Mouse (Mus musculus) midbrain, embryonic 16.5 days (tissue): ENCODE measurements at regions not wholly inside any gene's neighbourhood (a gene's known extent, or its start where the extent isn't known, plus 50 kb on each side); places are given as distances from the start of the nearest gene placed in this dataset.

Experiments used
- ATAC-seq: fragments of 200-750 bp; cut with Nextera tagmentation; 2 replicates; pipeline ENCODE4 v1.8.0; 2017; ENCODE audit warnings: moderate TSS enrichment
- H3K27ac ChIP-seq: fragments of 300-500 bp; sonication (generic); 2 replicates; pipeline ENCODE4 v1.5.1; 2014; ENCODE audit warnings: mild to moderate bottlenecking, low read length, mixed read lengths
- H3K27me3 ChIP-seq: fragments of 300-500 bp; sonication (generic); 2 replicates; pipeline ENCODE4 v1.6.1; 2014; ENCODE audit warnings: low read depth, low read length, mixed read lengths; ENCODE audit not compliant: control insufficient read depth, insufficient read depth
- H3K36me3 ChIP-seq: fragments of 300-500 bp; sonication (generic); 2 replicates; pipeline ENCODE4 v1.6.1; 2014; ENCODE audit warnings: mild to moderate bottlenecking, low read length, moderate library complexity, mixed read lengths; ENCODE audit not compliant: control insufficient read depth, insufficient read depth
- H3K4me1 ChIP-seq: fragments of 300-500 bp; sonication (generic); 2 replicates; pipeline ENCODE4 v1.6.1; 2014; ENCODE audit warnings: mild to moderate bottlenecking, low read length, mixed read lengths; ENCODE audit not compliant: control insufficient read depth, insufficient read depth
- H3K4me2 ChIP-seq: fragments of 300-500 bp; sonication (generic); 2 replicates; pipeline ENCODE4 v1.6.1; 2014; ENCODE audit warnings: mild to moderate bottlenecking, low read length, mixed read lengths
- H3K4me3 ChIP-seq: fragments of 300-500 bp; sonication (generic); 2 replicates; pipeline ENCODE4 v1.5.1; 2014; ENCODE audit warnings: low read depth, mild to moderate bottlenecking, low read length, moderate library complexity, mixed read lengths
- H3K9ac ChIP-seq: fragments of 300-500 bp; sonication (generic); 2 replicates; pipeline ENCODE4 v1.6.1; 2014; ENCODE audit warnings: low read depth, low read length, mixed read lengths
- H3K9me3 ChIP-seq: fragments of 300-500 bp; sonication (generic); replicated peaks from 2 replicates; pipeline ENCODE4 v1.6.1; 2014; ENCODE audit warnings: mild to moderate bottlenecking, low read length, mixed read lengths; ENCODE audit not compliant: control insufficient read depth, poor library complexity, severe bottlenecking
- WGBS: fragments of 180-500 bp; shearing (Covaris S2); extraction: QIAGEN DNeasy Blood & Tissue Kit; methylation state at CpG from one replicate; pipeline ENCODE4 v1.1.7; 2014; 5-methylcytosine and 5-hydroxymethylcytosine counted together

- Histone ChIP-seq H3K4me3 (no peak overlapping the region), H3K36me3 (no peaks in the 10 kb centered on the region), H3K9me3 (no peaks in the 10 kb centered on the region), H3K27me3 (no peaks in the 10 kb centered on the region), H3K4me1 (no peaks in the 10 kb centered on the region), H3K9ac (no peak overlapping the region), H3K4me2 (no peak overlapping the region), H3K27ac (no peak overlapping the region)
- WGBS: 87% methylated on average over 2 of the region's 2 CpGs
- no peak for ATAC-seq
Measured at GRCm38 (mm10) chr14:46491182-46491581, 100.7 kb upstream of the Bmp4 start.

- 79% methylated on average over 1 of the region's 1 CpGs for WGBS
- Histone ChIP-seq H3K36me3 (no peaks in the 10 kb centered on the region), H3K9me3 (no peaks in the 10 kb centered on the region), H3K4me1 (no peaks in the 10 kb centered on the region), H3K9ac (no peak overlapping the region), H3K27ac (no peak overlapping the region), H3K4me2 (no peak overlapping the region), H3K27me3 (no peaks in the 10 kb centered on the region), H3K4me3 (no peak overlapping the region)
- no peak for ATAC-seq
Measured at GRCm38 (mm10) chr14:46487551-46487950, 97.1 kb upstream of the Bmp4 start.

- ATAC-seq: no peak
- WGBS: 81% methylated on average over 7 of the region's 7 CpGs
Measured at GRCm38 (mm10) chr14:46480396-46480795, 89.9 kb upstream of the Bmp4 start.

GRCm38 (mm10) chr14:46475945-46476344, 85.5 kb upstream of the Bmp4 start:
- H3K9ac ChIP-seq: no peak overlapping the region
- no peaks in the 10 kb centered on the region for H3K27me3 ChIP-seq
- H3K27ac ChIP-seq: no peak overlapping the region
- WGBS: 62% methylated on average over 1 of the region's 1 CpGs
- H3K36me3 ChIP-seq: no peaks in the 10 kb centered on the region
- no peak overlapping the region for H3K4me2 ChIP-seq
- no peaks in the 10 kb centered on the region for H3K9me3 ChIP-seq
- H3K4me1 ChIP-seq: no peaks in the 10 kb centered on the region
- no peak for ATAC-seq
- H3K4me3 ChIP-seq: no peak overlapping the region

More at GRCm38 (mm10) chr14:46480396-46480795, 89.9 kb upstream of the Bmp4 start:
- H3K27me3 ChIP-seq: no peaks in the 10 kb centered on the region
- H3K9ac ChIP-seq: no peak overlapping the region
- no peaks in the 10 kb centered on the region for H3K4me1 ChIP-seq
- no peaks in the 10 kb centered on the region for H3K36me3 ChIP-seq
- H3K4me3 ChIP-seq: no peak overlapping the region
- H3K4me2 ChIP-seq: no peak overlapping the region
- H3K27ac ChIP-seq: no peak overlapping the region
- no peaks in the 10 kb centered on the region for H3K9me3 ChIP-seq

GRCm38 (mm10) chr14:46462967-46463366, 72.5 kb upstream of the Bmp4 start:
- no peak overlapping the region for H3K4me2 ChIP-seq
- no peak overlapping the region for H3K27ac ChIP-seq
- H3K9me3 ChIP-seq: no peaks in the 10 kb centered on the region
- no peaks in the 10 kb centered on the region for H3K36me3 ChIP-seq
- H3K27me3 ChIP-seq: no peaks in the 10 kb centered on the region
- no peaks in the 10 kb centered on the region for H3K4me1 ChIP-seq
- H3K9ac ChIP-seq: no peak overlapping the region
- ATAC-seq: no peak
- no peak overlapping the region for H3K4me3 ChIP-seq

- H3K9me3 ChIP-seq: no peaks in the 10 kb centered on the region
- H3K4me1 ChIP-seq: no peaks in the 10 kb centered on the region
- no peaks in the 10 kb centered on the region for H3K36me3 ChIP-seq
- H3K9ac ChIP-seq: no peak overlapping the region
- 79% methylated on average over 4 of the region's 4 CpGs for WGBS
- no peak for ATAC-seq
- H3K4me2 ChIP-seq: no peak overlapping the region
- H3K4me3 ChIP-seq: no peak overlapping the region
- H3K27ac ChIP-seq: no peak overlapping the region
- no peaks in the 10 kb centered on the region for H3K27me3 ChIP-seq
Measured at GRCm38 (mm10) chr14:46461960-46462359, 71.5 kb upstream of the Bmp4 start.

- Histone ChIP-seq H3K9me3 (no peaks in the 10 kb centered on the region), H3K27me3 (no peaks in the 10 kb centered on the region), H3K27ac (no peak overlapping the region), H3K4me3 (no peak overlapping the region), H3K9ac (no peak overlapping the region), H3K36me3 (no peaks in the 10 kb centered on the region), H3K4me1 (no peaks in the 10 kb centered on the region), H3K4me2 (no peak overlapping the region)
- 66% methylated on average over 6 of the region's 6 CpGs for WGBS
- ATAC-seq: no peak
Measured at GRCm38 (mm10) chr14:46454500-46454899, 64.0 kb upstream of the Bmp4 start.

- Histone ChIP-seq H3K4me1 (no peaks in the 10 kb centered on the region), H3K27me3 (no peaks in the 10 kb centered on the region), H3K36me3 (no peaks in the 10 kb centered on the region), H3K9me3 (no peaks in the 10 kb centered on the region), H3K4me2 (no peak overlapping the region), H3K27ac (no peak overlapping the region), H3K4me3 (no peak overlapping the region), H3K9ac (no peak overlapping the region)
- WGBS: 92% methylated on average over 6 of the region's 6 CpGs
- ATAC-seq: no peak
Measured at GRCm38 (mm10) chr14:46441696-46442095, 51.2 kb upstream of the Bmp4 start.
